Mouse (Mus musculus) myocyte (in vitro differentiated cells): ENCODE measurements around the gene Kcnq1. TPM values are rescaled to one million over a fixed set of nuclear protein-coding genes. Genes with fewer than 3 reads are reported as not detected.
A peak's percentile ranks its signal among the peaks of the same experiment; 100 is the strongest.

Source experiments
- H3K27me3 ChIP-seq: one replicate; pipeline ENCODE4 v1.6.1; 2011; ENCODE audit not compliant: control insufficient read depth, insufficient read depth, insufficient read length
- H3K36me3 ChIP-seq: one replicate; pipeline ENCODE4 v1.6.1; 2011; ENCODE audit not compliant: control insufficient read depth, insufficient read depth
- H3K4me2 ChIP-seq: one replicate; pipeline ENCODE4 v1.6.1; 2011; ENCODE audit warnings: low read depth, control low read depth
- H3K4me3 ChIP-seq: one replicate; pipeline ENCODE4 v1.5.1; 2011; ENCODE audit warnings: mild to moderate bottlenecking, control low read depth, moderate library complexity
- H3K79me2 ChIP-seq: one replicate; pipeline ENCODE4 v1.6.1; 2011; ENCODE audit not compliant: control insufficient read depth, insufficient read depth
- H3ac ChIP-seq: one replicate; pipeline ENCODE4 v1.6.1; 2011; ENCODE audit not compliant: control insufficient read depth, insufficient read length
- CEBPB ChIP-seq: IDR thresholded peaks from 2 replicates; pipeline ENCODE4 v1.6.1; 2011; ENCODE audit warnings: mild to moderate bottlenecking, moderate library complexity; ENCODE audit not compliant: poor library complexity, insufficient read depth, severe bottlenecking
- E2F4 ChIP-seq: IDR thresholded peaks from one replicate; pipeline ENCODE4 v1.6.1; 2011; ENCODE audit warnings: mild to moderate bottlenecking, control low read depth, moderate library complexity; ENCODE audit not compliant: insufficient read depth
- MAX ChIP-seq: IDR thresholded peaks from one replicate; pipeline ENCODE4 v1.6.1; 2011; ENCODE audit warnings: low read depth, mild to moderate bottlenecking, control low read depth
- MYOD1 ChIP-seq, 3 experiments: IDR thresholded peaks; one replicate each; pipeline ENCODE4 v1.6.1; 2011; ENCODE audit warnings: control low read depth in 2 of 3, low read depth in 2 of 3, mild to moderate bottlenecking in 2 of 3, moderate library complexity in 1 of 3; ENCODE audit not compliant: insufficient read length in 2 of 3, control insufficient read depth in 1 of 3
- MYOG ChIP-seq, 3 experiments: IDR thresholded peaks; one replicate each; pipeline ENCODE4 v1.6.1; 2011; ENCODE audit warnings: control low read depth in 2 of 3, low read depth in 2 of 3, mild to moderate bottlenecking in 2 of 3; ENCODE audit not compliant: insufficient read length in 2 of 3, control insufficient read depth in 1 of 3, insufficient read depth in 1 of 3
- POLR2A ChIP-seq: IDR thresholded peaks from one replicate; pipeline ENCODE4 v1.6.1; 2011; ENCODE audit warnings: low read depth, mild to moderate bottlenecking, control low read depth, moderate library complexity; ENCODE audit not compliant: insufficient read length
- POLR2AphosphoS2 ChIP-seq: IDR thresholded peaks from one replicate; pipeline ENCODE4 v1.6.1; 2011; ENCODE audit warnings: low read depth, control low read depth; ENCODE audit not compliant: insufficient read length
- REST ChIP-seq: IDR thresholded peaks from one replicate; pipeline ENCODE4 v1.6.1; 2011; ENCODE audit warnings: mild to moderate bottlenecking, control low read depth, moderate library complexity; ENCODE audit not compliant: insufficient read depth, insufficient read length
- SRF ChIP-seq: IDR thresholded peaks from one replicate; pipeline ENCODE4 v1.6.1; 2011; ENCODE audit warnings: low read depth; ENCODE audit not compliant: control insufficient read depth, insufficient read length
- TCF12 ChIP-seq: IDR thresholded peaks from one replicate; pipeline ENCODE4 v1.6.1; 2011; ENCODE audit warnings: mild to moderate bottlenecking, control low read depth; ENCODE audit not compliant: poor library complexity, insufficient read depth, severe bottlenecking
- TCF3 ChIP-seq: IDR thresholded peaks from one replicate; pipeline ENCODE4 v1.6.1; 2011; ENCODE audit warnings: low read depth, control low read depth; ENCODE audit not compliant: insufficient read length
- USF1 ChIP-seq: IDR thresholded peaks from one replicate; pipeline ENCODE4 v1.6.1; 2011; ENCODE audit warnings: low read depth, mild to moderate bottlenecking, control low read depth, moderate library complexity
- polyA plus RNA-seq: library from polyadenylated mRNA; unstranded; fragments of >200 nt; fragmentation: generic; extraction: Trizol; gene quantifications from one replicate; pipeline ENCODE4 v1.2.1, GENCODE M21; 2012; ENCODE audit warnings: missing spikeins

Gene Kcnq1
- polyA plus RNA-seq, 1 experiment: 0.12 TPM

GRCm38 (mm10) chr7:143300037-143300436 lies 193.9 kb downstream of the Kcnq1 start:
- Histone ChIP-seq H3ac (no peak overlapping the region), H3K27me3 (no peaks in the 10 kb centered on the region), H3K79me2 (peaks cover 11% of the 10 kb centered on the region), H3K36me3 (no peaks in the 10 kb centered on the region), H3K4me3 (no peak overlapping the region), H3K4me2 (no peak overlapping the region)
- TF ChIP-seq USF1: no peak
- no peak for TF ChIP-seq REST
- TF ChIP-seq MYOG (IDR thresholded peaks at IDR 0.05; ENCODE audit: control insufficient read depth in 1 of 3, insufficient read depth in 1 of 3, insufficient read length in 2 of 3, low read depth in 2 of 3): no peak
- TF ChIP-seq TCF3: no peak
- TF ChIP-seq SRF: no peak
- no peak for TF ChIP-seq POLR2AphosphoS2
- TF ChIP-seq CEBPB: no peak
- no peak for TF ChIP-seq POLR2A
- no peak for TF ChIP-seq MYOD1 (IDR thresholded peaks at IDR 0.05; ENCODE audit: control insufficient read depth in 1 of 3, insufficient read length in 2 of 3, low read depth in 2 of 3)
- no peak for TF ChIP-seq E2F4
- TF ChIP-seq TCF12: no peak
- TF ChIP-seq MAX: no peak

GRCm38 (mm10) chr7:143300681-143301080 lies 194.5 kb downstream of the Kcnq1 start:
- TF ChIP-seq MAX: no peak
- no peak for TF ChIP-seq E2F4
- TF ChIP-seq REST: no peak
- TF ChIP-seq MYOG (IDR thresholded peaks at IDR 0.05; ENCODE audit: control insufficient read depth in 1 of 3, insufficient read depth in 1 of 3, insufficient read length in 2 of 3, low read depth in 2 of 3): no peak
- no peak for TF ChIP-seq POLR2AphosphoS2
- no peak for TF ChIP-seq TCF3
- no peak for TF ChIP-seq USF1
- no peak for TF ChIP-seq TCF12
- TF ChIP-seq MYOD1 (IDR thresholded peaks at IDR 0.05; ENCODE audit: control insufficient read depth in 1 of 3, insufficient read length in 2 of 3, low read depth in 2 of 3): no peak
- TF ChIP-seq POLR2A: no peak
- no peak for TF ChIP-seq CEBPB
- TF ChIP-seq SRF: no peak
- no peak overlapping the region for H3K4me3 ChIP-seq
- H3K27me3 ChIP-seq: no peaks in the 10 kb centered on the region
- no peak overlapping the region for H3ac ChIP-seq
- H3K4me2 ChIP-seq: no peak overlapping the region
- peaks cover 4% of the 10 kb centered on the region for H3K79me2 ChIP-seq
- H3K36me3 ChIP-seq: no peaks in the 10 kb centered on the region

- no peaks in the 10 kb centered on the region for H3K79me2 ChIP-seq
- peak in 2 of 3 experiments; percentile 86 to 94 for TF ChIP-seq MYOG (IDR thresholded peaks at IDR 0.05; ENCODE audit: control insufficient read depth in 1 of 3, insufficient read depth in 1 of 3, insufficient read length in 2 of 3, low read depth in 2 of 3)
- TF ChIP-seq TCF3: peak; percentile 27
- no peak for TF ChIP-seq CEBPB
- peak in 2 of 3 experiments; percentile 70 to 85 for TF ChIP-seq MYOD1 (IDR thresholded peaks at IDR 0.05; ENCODE audit: control insufficient read depth in 1 of 3, insufficient read length in 2 of 3, low read depth in 2 of 3)
- no peaks in the 10 kb centered on the region for H3K36me3 ChIP-seq
- H3K27me3 ChIP-seq: no peaks in the 10 kb centered on the region
- H3K4me3 ChIP-seq: no peak overlapping the region
- H3K4me2 ChIP-seq: no peak overlapping the region
- no peak overlapping the region for H3ac ChIP-seq
These were observed 196.0 kb downstream of the Kcnq1 start for GRCm38 (mm10) chr7:143302156-143302555.

- TF ChIP-seq SRF (no peak), MAX (no peak), MYOG (IDR thresholded peaks at IDR 0.05; ENCODE audit: control insufficient read depth in 1 of 3, insufficient read depth in 1 of 3, insufficient read length in 2 of 3, low read depth in 2 of 3) (no peak), E2F4 (no peak), TCF12 (no peak), CEBPB (no peak), USF1 (no peak), POLR2A (no peak), REST (no peak), MYOD1 (IDR thresholded peaks at IDR 0.05; ENCODE audit: control insufficient read depth in 1 of 3, insufficient read length in 2 of 3, low read depth in 2 of 3) (no peak), TCF3 (no peak), POLR2AphosphoS2 (no peak)
- H3K79me2 ChIP-seq: no peaks in the 10 kb centered on the region
- H3K4me2 ChIP-seq: no peak overlapping the region
- no peaks in the 10 kb centered on the region for H3K27me3 ChIP-seq
- no peak overlapping the region for H3K4me3 ChIP-seq
- no peak overlapping the region for H3ac ChIP-seq
- no peaks in the 10 kb centered on the region for H3K36me3 ChIP-seq
These were observed 196.6 kb downstream of the Kcnq1 start for GRCm38 (mm10) chr7:143302593-143303238.

GRCm38 (mm10) chr7:143303557-143303956 lies 197.4 kb downstream of the Kcnq1 start:
- no peaks in the 10 kb centered on the region for H3K27me3 ChIP-seq
- H3ac ChIP-seq: no peak overlapping the region
- H3K4me2 ChIP-seq: no peak overlapping the region
- TF ChIP-seq TCF3: no peak
- TF ChIP-seq POLR2AphosphoS2: no peak
- TF ChIP-seq REST: no peak
- TF ChIP-seq TCF12: no peak
- no peak for TF ChIP-seq POLR2A
- TF ChIP-seq CEBPB: no peak
- no peak for TF ChIP-seq USF1
- TF ChIP-seq MAX: no peak
- no peak for TF ChIP-seq MYOG (IDR thresholded peaks at IDR 0.05; ENCODE audit: control insufficient read depth in 1 of 3, insufficient read depth in 1 of 3, insufficient read length in 2 of 3, low read depth in 2 of 3)
- TF ChIP-seq SRF: no peak
- no peak for TF ChIP-seq E2F4
- no peak for TF ChIP-seq MYOD1 (IDR thresholded peaks at IDR 0.05; ENCODE audit: control insufficient read depth in 1 of 3, insufficient read length in 2 of 3, low read depth in 2 of 3)
- no peaks in the 10 kb centered on the region for H3K79me2 ChIP-seq
- no peaks in the 10 kb centered on the region for H3K36me3 ChIP-seq
- H3K4me3 ChIP-seq: no peak overlapping the region
